Mouse (Mus musculus): ENCODE results near the gene Unkl.
"Not testable (repeated sequence)": the region's sequence is repeated elsewhere in the genome, so short reads cannot be mapped to it uniquely, and the experiment has no call there.

Gene Unkl

DNA sequence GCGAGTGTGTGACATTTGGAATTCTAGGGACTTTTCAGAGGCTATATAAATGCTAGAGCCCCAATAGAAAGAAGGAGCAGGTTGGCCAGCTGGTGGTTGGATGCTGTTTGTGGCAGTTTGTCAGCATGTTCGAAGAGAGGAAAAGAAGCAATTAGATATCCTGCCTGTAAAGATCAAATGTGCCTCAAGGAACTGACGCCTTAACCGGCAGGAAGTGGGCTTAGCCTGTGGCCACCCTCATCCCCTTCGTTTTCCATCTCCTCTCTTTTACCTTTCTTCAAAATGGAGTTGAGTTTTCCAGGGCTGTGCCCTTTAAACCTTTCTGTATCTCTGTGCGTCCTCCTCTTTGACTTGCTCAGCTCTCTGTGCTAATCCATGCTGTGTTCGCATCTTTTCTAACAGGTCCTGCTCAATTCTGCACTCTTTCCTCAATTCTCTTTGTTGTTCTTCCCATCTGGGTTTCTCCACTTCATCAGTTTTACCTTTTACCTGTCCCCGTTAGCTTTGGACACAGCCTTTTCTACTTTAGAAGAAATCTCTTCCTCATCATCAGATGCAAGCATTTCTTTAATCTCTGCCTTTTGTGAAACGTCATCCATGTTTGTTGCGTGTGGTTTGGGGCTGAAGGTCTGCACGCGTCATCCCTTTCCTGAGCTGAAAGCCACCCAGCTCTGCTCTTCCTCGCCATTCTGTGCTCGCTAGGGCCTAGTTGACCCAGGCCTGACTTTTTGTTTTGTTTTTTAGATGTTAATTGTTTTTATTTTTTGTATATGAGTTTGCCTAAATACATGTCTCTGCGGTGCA is 31.5 kb downstream of the Unkl start:
- DNase-seq (ENCODE audit: low spot score in 2 of 2): no peak

DNA sequence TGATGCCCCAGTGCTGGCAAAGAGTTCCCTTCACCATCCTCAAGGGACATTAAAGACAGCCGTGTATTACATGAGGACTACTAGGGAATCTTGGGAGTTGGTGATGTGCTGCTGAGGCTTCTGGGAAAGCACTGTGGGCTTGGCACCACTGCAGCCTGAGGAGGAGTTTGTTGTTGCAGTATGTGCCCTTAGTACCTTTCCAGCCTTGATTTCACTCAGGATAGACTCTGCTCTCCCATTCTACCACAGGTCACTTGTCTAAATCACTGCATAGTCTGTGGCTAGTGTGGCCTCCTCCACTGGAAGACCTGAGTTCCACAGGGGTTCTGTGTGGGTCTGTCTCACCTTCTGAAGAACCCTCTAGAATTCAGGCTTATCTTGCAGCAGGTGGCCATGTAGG is 32.5 kb downstream of the Unkl start:
- DNase-seq (ENCODE audit: low spot score in 2 of 2): no peak

DNA sequence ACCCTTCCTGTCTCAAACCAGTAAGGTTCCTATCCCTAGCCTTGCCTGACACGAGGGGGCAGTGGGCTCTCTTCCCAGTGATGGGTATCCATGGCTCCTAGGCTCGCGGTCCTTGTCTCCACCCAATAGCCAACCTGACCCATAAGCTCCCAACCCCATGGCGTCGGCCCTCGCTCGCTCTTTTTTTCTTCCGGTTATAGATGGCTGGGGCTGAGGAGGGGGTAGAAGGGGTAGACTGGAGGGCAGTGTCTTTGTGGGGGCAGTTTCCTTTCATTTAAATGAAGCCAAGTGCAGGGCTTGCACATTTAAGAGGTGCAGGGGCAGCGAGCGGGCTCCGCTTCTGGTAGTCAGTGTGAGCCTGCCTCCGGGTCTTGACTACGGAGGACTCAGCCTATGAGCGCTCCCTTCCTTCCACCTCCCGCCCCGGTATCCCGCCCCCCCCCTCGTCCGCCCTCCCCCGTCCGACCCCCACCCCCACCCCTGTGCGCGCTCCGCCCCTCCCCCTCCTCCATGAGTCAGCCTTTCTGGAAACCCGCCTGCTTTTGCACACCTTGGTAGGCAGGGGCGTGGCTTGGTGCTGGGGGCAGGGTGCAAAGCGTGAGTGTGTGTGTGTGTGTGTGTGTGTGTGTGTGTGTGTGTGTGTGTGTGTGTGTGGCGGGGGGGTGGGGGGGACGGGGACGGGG is 33.8 kb downstream of the Unkl start:
- DNase-seq (ENCODE audit: low spot score in 2 of 2): peak in 1 of 2 experiments; percentile 54

DNA sequence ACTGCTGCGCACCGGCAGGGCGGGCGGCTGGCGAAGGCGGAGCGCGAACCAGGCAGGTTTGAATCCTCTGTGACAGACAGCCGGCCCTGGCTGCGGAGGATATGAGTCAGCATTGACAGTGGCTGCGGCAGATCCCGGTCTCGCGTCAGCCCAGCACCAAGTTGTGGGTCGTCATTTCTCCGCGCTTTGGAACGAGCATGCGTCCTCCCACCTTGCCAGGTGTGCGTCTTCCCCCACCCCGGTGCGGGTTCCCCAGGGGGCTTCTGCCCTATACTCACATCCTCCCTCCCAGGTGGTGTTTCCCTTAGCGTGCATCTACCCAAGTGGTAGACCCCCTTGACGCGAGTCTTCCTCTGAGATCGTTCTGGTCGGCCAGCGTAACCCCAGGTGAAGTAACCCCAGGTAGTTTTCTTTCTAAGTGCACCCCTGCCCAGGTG is 34.3 kb downstream of the Unkl start:
- not testable (repeated sequence) for DNase-seq (ENCODE audit: low spot score in 2 of 2)

DNA sequence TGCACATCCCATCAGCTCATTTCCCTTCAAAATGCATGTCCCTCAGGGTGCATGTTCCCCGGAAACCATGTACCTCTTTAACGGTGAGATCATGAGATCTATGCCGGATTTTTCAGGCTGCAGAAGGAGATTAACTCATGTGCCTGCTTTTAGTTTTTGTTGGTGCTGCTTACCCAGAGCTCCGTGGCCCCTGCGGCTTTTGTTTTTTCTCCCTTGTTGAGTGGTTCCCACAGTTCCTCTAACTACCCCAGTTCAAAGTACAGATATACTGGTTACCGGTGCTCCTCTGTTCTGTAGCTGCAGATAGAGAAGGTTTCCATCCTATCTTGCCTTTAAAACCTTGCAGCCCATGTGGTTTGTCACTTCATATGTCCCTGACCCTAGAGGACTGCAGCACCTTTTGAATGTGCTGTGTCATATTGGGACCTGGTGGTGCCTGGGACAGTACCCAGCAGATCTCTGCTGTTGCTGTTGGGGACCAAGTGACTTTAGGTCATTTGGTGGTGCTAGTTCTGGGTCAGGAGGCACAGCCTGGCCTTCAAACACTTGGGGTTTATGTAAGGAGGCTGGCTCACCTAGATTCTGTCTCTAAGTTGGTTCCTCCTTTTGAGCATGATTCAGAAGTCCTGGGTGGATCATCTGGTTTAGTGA is 34.9 kb downstream of the Unkl start:
- DNase-seq (ENCODE audit: low spot score in 2 of 2): no peak

DNA sequence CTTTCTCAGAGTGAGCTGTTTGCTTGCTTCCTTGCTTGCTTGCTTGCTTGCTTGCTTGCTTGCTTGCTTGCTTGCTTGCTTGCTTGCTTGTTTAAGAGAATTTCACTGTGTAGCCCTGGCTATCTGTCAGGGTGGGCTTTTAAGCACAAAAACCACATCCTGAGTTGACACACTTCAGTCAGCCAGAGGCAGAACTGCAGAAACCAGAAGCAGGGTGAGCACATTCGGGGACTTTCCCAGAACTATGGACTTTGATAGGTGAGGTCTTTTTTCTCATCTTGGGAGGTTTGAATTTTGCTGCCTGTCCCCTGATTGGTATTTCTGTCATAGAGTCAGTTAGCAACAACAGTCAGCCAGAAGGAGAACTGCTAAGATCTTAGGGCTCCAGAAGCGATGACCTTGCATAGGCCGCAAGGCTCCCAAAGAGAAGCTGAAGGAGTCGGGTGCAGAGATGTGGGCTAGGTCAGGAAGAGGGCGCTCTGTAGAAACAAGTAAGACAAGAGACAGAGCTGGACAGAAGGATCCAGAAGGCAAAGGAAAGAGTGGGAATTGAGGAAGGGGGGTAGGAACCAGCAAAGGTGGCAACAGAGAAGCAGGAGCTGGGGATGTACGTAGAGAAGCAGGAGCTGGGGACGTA is 36.5 kb downstream of the Unkl start:
- no peak for DNase-seq (ENCODE audit: low spot score in 2 of 2)

DNA sequence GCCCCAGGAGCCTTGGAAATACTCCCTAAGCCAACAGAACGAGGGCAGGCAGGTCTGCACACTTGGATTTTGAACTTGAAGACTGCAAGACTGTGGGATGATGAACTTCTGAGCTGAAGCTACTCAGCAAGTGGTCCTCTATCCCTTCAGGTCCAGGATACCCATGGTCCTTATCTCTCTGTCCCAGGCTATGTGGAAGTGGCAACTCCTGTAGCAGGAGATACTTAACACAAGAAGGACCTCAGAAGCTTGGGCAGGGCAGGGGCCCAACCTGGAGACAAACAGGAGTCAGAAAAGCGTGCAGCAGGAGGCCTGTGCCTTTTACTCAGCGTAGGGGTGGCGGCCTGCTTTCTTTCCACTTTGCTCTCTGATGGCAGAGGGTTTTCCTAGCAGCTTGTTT is 37.5 kb downstream of the Unkl start:
- DNase-seq (ENCODE audit: low spot score in 2 of 2): no peak

DNA sequence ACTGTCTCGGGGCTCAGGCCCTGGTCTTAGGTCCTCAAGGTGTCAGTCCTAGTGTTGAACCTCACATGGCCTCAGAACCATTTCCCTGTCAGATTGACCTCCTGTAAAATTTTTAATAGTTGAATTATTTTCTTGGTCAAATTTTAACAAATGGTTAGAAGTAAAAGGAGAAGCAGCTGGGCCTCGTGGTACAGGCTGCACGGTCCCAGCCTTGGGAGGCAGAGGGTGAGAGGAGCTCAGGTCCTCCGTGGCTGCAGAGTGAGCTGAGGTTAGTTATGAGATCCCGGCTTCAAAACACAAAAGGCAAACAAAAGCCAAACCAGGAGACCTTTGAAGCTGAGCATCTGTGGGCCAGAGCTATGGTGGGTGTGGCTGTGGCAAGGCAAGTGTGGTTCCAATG is 39.8 kb downstream of the Unkl start:
- DNase-seq (ENCODE audit: low spot score in 2 of 2): no peak

DNA sequence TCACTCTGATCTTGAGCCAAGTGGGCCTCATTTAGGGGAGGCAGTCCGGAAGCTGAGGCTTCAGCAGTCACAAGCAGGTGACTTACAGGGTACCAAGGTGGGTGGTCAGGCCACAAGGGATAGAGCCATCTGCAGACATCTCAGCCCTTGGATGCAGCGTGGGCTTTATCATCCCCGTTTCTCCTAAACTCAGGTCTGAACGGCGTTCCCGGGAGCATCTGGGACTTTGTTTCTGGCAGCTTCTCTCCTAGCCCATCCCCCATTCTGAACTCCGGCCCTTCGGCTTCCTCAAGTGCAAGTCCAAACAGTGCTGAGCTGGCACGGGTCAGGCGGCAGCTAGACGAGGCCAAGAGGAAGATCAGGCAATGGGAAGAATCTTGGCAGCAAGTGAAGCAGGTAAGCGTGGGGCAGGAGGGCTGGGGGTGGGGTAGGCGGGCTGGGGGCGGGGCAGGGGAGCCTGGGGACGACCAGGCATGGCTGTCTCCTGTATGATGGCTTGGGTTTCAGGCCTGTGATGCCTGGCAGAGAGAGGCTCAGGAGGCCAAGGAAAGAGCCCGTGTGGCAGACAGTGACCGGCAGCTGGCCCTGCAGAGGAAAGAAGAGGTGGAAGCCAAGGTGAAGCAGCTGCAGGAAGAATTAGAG is 41.9 kb downstream of the Unkl start:
- not testable (repeated sequence) for DNase-seq (ENCODE audit: low spot score in 2 of 2)

DNA sequence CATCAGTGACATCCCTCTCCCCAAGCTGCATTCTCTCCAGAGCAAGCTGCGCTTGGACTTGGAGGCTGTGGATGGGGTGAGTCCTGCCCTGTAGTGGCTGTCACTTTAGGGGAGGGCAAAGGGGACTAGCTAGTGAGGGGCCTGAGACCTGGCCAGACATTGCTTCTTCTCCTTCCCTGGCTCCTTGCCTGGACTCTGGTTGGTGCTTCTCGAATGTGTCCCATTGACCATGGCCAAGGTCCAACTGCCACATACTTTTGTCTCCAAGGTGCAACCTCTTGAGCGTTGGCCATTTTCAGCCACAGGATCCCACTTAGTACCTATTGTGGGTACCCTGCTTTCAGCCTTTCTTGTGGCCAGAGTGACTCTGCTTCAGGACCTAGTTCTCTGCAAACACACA is 42.5 kb downstream of the Unkl start:
- DNase-seq (ENCODE audit: low spot score in 2 of 2): no peak

DNA sequence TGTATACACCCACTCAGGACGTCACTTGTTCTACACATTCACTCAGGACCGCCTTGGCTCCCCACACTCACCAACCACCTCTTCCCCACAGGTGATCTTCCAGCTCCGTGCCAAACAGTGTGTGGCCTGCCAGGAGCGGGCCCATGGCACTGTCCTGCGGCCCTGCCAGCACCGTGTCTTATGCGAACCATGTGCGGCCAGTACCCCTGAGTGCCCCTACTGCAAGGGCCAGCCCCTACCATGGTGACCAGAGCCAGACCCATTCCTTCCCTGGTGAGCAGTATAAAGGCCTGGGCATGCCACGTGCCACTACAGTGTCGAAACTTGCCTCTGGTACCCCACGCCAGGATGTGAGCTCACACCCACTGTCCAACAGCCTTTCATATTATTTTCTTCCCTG is 43.4 kb downstream of the Unkl start:
- not testable (repeated sequence) for DNase-seq (ENCODE audit: low spot score in 2 of 2)

DNA sequence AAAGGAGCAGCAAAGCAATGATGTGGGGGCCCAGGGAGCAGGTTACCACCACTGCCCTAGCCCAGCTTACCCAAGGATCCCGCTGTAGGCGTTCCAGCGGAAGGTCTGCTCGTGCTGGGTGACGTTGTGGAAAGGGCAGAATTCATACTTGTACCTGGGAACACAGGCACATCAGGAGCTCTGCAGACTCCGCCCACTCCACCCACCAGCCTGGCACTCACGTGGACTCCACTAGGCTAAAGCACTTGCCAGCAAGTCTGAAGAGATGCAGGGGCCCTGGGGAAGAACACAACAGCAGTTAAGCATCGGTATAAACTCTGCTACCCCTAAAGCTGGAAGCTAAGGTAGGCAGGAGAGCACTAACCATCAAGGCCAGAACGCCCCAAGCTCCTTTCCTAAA is 47.4 kb downstream of the Unkl start:
- DNase-seq (ENCODE audit: low spot score in 2 of 2): peak; percentile 50 to 58

DNA sequence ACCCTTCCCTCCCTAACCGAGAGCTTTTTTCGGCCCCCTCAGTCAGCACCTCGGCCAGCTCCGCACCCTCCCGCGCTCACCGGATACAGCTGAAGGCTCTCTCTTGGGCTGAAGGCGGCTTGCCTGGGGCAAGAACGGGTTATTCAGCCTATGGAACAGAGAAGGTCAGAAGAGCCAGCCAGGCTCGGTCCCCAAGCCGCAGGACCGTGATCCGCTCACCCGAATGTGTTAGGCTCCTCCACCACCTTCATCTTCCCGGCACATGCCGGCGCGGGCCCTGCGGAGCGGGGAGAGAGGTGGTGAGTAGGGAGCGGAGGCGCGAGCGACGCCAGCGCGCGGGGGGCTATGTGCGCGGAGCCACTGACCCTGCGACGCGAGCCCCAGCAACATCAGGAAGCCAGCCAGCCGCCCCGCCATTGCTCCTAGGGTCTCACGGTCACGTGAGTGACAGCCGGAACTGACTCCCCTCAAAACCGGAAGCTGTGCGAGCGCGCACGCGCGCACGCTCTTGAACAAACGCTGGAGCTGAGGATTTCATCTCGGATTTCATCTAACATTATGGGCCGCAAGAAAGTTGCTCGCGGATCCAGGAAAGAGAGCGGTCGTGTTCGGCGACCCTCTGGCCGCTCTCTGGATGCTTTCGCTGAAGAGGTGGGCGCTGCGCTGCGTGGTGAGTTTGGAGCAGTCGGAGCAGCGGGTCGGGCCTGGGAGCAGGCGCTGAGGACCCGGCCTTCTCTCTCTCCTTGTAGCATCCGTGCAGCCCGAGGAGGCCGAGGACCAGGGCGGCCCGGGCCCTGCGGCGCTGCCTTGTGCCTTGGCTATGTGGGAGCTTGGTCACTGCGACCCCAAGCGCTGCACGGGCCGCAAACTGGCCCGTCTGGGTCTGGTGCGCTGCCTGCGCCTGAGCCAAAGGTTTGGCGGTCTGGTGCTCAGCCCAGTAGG is 51.8 kb downstream of the Unkl start, which contains the start of the genes Gnptg and Tsr3:
Gene Gnptg (minus strand): TSS at position 430 of the 942 bp plus-strand sequence.
Gene Tsr3 (plus strand): TSS at position 476 of the 942 bp plus-strand sequence.
- peak; percentile 79 to 81 for DNase-seq (ENCODE audit: low spot score in 2 of 2)

DNA sequence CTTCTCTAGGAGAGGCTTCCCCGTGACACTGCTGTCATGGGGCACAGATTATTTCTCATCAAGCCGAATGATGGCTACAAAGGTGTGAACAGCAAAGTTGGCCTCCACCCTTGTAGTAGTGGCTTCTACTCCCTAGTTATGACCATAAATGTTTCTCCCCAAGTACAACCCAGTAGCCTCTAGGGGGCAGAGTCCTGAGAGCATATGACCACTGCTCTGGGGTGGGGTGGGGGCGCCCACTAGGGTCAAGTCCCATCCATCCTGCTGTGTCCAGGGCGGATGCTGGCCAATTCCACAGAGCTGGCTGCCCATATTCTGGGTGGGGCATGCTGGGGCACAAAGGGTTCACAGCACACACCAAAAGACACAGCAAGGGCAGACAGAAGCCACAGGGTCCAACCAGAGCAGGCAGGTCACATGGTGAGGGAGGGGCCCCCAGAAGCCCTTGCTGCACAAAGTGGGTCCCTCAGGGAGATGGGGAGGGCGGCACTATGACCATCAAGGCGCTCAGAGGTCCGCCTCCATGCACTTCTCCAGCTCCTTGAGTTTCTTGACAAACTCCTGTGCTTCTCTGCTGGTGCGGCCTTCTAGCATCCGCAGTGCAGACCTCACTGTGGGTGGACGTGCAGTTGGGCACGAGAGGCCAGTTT is 55.1 kb downstream of the Unkl start:
- DNase-seq (ENCODE audit: low spot score in 2 of 2): no peak

DNA sequence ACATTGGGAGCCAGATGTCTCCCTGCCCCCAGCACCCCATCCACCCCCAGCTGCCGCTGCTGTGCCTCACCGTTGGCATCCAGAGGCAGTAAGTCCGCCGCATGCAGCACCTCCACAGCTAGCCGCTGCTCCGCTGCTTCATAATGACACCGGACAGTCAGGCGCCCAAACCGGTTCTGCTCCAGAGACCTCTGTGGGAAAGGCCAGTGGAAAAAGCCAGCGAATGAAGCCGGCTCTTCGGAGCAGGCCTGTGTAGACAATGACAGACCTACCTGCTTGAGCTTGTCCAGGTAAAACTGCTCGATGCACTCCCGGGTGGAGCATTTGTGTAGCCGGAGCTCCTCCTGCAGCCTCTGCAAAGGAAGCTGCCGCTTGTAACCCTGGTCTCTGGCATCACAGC is 56.0 kb downstream of the Unkl start:
- DNase-seq (ENCODE audit: low spot score in 2 of 2): no peak

DNA sequence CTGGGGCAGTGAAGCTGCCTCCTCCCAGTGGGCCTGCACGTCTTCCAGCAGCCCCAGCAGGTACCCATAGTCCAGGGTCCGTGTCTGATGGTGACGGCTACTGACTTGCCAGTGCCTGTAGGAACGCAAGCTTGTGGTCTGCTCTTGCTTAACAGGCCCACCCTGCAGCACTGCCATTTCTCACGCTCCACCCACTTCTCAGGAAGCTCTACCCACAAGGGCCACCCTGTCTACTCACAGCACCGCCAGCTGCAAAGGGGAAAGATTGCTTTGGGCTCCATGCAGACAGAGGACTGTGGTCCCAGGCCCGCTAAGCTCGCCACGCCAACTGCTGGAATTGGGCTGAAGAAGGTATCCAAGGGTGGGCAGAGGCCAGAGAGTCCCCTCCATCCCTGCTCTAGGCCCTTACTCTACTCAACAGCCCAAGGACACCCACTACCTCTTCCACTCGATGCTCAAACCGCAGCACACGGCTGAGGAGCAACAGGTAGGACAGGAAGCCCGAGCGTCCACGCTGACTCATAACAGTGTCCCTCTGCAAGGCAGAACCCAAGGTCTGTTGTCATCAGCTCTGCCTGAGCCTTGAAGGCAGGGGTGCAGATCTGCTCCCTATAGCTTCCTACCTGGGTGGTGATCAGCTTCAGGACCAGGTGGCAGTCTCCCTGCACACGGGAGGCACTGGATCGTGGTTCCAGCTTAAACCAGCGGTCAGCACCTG is 60.0 kb downstream of the Unkl start:
- DNase-seq (ENCODE audit: low spot score in 2 of 2): no peak

DNA sequence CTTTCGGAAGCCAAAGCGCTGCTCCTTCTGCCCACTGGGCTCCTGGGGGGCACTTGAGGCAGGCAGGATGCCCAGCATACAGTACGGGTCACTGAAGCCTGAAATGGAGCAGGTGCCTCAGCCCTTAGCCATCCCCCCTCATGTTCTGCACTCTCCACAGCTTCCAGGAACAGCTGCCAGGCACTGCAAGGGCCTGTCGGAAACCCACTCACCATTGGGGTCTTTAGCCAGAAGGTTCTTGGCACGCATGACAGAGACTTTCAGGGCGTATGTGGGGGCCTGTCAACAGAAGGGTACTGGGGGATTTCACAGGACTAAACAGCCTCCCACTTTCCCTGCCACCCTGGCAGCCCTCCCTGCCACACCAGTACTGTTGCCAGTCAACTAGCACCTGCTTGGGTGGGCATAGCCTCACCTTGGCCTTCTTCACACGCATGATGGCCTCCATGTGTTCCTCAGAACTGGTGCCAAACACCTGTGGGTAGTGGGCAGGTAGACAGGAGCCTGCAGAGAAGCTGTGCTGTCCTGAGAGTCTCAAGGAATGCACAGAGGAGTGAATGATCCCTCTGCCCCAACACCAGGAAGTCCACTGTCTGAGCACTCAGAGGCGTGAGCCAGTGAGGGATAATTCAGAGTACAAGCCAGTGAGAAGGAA is 62.1 kb downstream of the Unkl start:
- no peak for DNase-seq (ENCODE audit: low spot score in 2 of 2)

DNA sequence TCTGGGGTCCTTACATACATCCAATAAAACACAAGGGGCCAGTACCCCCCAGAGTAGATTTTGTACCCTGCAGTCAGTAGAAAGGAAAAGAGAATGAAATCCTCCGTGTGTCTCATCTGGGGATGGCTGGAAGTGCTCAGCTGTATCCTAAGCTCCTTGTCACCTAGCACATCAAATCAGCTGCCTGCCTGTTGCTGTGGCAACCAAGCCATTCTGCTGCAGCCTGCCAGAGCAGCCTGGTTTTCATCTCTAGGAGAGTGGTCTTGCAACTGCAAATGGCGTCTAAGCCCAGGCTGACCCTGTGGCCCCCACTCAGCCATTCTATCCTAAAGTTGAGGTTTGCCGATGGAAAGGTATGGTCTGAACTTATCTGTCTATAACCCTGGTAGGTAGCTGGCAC is 64.4 kb downstream of the Unkl start:
- DNase-seq (ENCODE audit: low spot score in 2 of 2): no peak

DNA sequence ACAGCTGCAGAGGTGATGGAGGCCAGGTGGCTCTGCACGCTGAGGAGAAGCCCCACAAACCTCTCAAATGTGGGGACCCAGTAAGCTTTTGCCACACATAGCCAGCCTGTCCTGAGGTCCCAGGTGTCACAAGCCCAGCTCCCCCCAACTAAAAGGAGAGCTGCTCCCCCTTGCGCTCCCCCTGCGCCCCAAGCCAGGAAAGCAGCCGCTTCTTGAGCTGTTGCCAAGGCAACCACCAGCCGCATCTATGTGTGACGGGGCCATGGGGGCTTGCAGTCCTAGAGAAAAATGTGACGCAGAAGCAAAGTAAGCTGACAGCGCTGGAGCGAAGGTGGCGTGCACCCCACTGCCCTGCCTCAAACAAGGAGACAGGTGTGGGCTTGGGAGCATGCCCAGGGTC is 65.6 kb downstream of the Unkl start:
- DNase-seq (ENCODE audit: low spot score in 2 of 2): no peak
